Comparison of ENCODE assay signal across 13 mouse cellular contexts in the genomic region with DNA sequence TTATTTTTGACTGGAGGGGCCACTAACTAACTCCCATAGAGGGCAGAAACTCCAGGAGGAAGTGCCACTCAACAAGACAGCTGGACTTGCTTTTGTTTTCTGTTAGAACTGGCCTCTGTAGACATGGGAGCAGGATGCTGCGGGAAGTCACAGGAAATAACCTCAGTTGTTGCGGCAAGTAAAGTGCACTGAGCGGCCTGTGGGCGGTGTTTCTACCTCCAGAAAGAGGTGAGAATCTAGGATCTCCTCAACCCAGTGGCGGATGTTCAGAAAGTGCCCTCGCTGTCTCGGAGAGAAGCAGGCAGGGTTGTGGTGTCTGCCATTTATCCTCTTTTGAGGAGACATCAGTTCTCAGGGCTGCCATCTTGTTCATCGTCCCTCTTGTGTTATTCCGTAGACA.
DNase-seq lines count a peak whose midpoint lies in the region; ATAC-seq and TF ChIP-seq lines count a peak whose summit lies in the region.
"Had no signal": no experiment of that assay in that cellular context is flagged by ENCODE, and none has a peak within 500 bp of the region (broad histone marks: within the 10 kb centered on the region; RNA-seq: fewer than 3 reads in every experiment).

No protein-coding gene starts in this region.

- TF ChIP-seq EP300 in heart, adult 2 months (IDR thresholded peaks at IDR 0.05; ENCODE audit: insufficient read depth, low read depth, low read length) = no peak

- intact Hi-C loops in heart, adult 2 months (cut with DNase I) = no loop called here

- no peaks in the 10 kb centered on the region for H3K36me3 ChIP-seq in heart, adult 2 months (ENCODE audit: control insufficient read depth, insufficient read depth, low read length)
- no peaks in the 10 kb centered on the region for H3K36me3 ChIP-seq in intestine, postnatal 0 days (ENCODE audit: control insufficient read depth, insufficient read depth)
- H3K36me3 ChIP-seq: hindbrain, embryonic 12.5 days; limb, embryonic 13.5 days had no signal

- TF ChIP-seq CTCF in heart, adult 2 months (IDR thresholded peaks at IDR 0.05) = no peak
- TF ChIP-seq CTCF in intestine, postnatal 0 days (IDR thresholded peaks at IDR 0.05; ENCODE audit: low read depth) = no peak

- no peaks in the 10 kb centered on the region for H3K27me3 ChIP-seq in heart, adult 2 months (ENCODE audit: control insufficient read depth, insufficient read depth, low read length)
- H3K27me3 ChIP-seq in intestine, postnatal 0 days (replicated peaks; ENCODE audit: control insufficient read depth, insufficient read depth, low read length) = no peaks in the 10 kb centered on the region
- H3K27me3 ChIP-seq: hindbrain, embryonic 12.5 days; limb, embryonic 13.5 days had no signal

- no peaks in the 10 kb centered on the region for H3K79me2 ChIP-seq in heart, adult 2 months (replicated peaks; ENCODE audit: control insufficient read depth, insufficient read depth, low read length)

- H3K4me2 ChIP-seq in intestine, postnatal 0 days (replicated peaks; ENCODE audit: low read depth) = no peak overlapping the region
- H3K4me2 ChIP-seq: hindbrain, embryonic 12.5 days; limb, embryonic 13.5 days had no signal

- H3K4me3 ChIP-seq in heart, adult 2 months = no peak overlapping the region
- no peak overlapping the region for H3K4me3 ChIP-seq in intestine, postnatal 0 days (ENCODE audit: low read depth, low read length)
- H3K4me3 ChIP-seq: hindbrain, embryonic 12.5 days; limb, embryonic 13.5 days had no signal

- peak overlapping the region; percentile 49 for H3K27ac ChIP-seq in heart, adult 2 months
- no peak overlapping the region for H3K27ac ChIP-seq in intestine, postnatal 0 days (ENCODE audit: low read depth, low read length)
- H3K27ac ChIP-seq: hindbrain, embryonic 12.5 days; limb, embryonic 13.5 days; macrophage had no signal

- H3K4me1 ChIP-seq in heart, adult 2 months (ENCODE audit: control insufficient read depth, insufficient read depth, low read length) = peaks cover 2% of the 10 kb centered on the region; the same call in 1 of the 2 replicates
- H3K4me1 ChIP-seq in intestine, postnatal 0 days (replicated peaks; ENCODE audit: control insufficient read depth, insufficient read depth, low read length) = no peaks in the 10 kb centered on the region
- H3K4me1 ChIP-seq: hindbrain, embryonic 12.5 days had no signal

- no peak overlapping the region for H3K9ac ChIP-seq in heart, adult 2 months (ENCODE audit: low read depth, low read length)
- no peak overlapping the region for H3K9ac ChIP-seq in intestine, postnatal 0 days (ENCODE audit: low read depth, low read length)
- H3K9ac ChIP-seq: hindbrain, embryonic 12.5 days; limb, embryonic 13.5 days had no signal

- no peak for DNase-seq in heart, adult 2 months
- no peak for DNase-seq in heart, adult 8-10 months (ENCODE audit: low spot score)
- peak; percentile 20 for DNase-seq in lung, postnatal 10 days
- DNase-seq in lung, postnatal 36 days = no peak
- DNase-seq in cerebellum, adult 9-10 months = no peak
- no peak for DNase-seq in layer of hippocampus, adult 9-11 months
- DNase-seq: B cell, adult 2 months; cerebellum, adult 9-11 months had no signal

- no peaks in the 10 kb centered on the region for H3K9me3 ChIP-seq in intestine, postnatal 0 days (ENCODE audit: control insufficient read depth)

- no peak for TF ChIP-seq POLR2A in heart, adult 2 months (IDR thresholded peaks at IDR 0.05; ENCODE audit: insufficient read depth, low read depth, low read length)

- WGBS in heart, adult 2 months = 60% methylated on average over 9 of the region's 9 CpGs
- 81% methylated on average over 9 of the region's 9 CpGs for WGBS in intestine, postnatal 0 days

- ATAC-seq in inflammation-experienced regulatory T-cells, adult 6 months = peak; percentile 41
- ATAC-seq in intestine, postnatal 0 days = no peak
